Mouse (Mus musculus) heart, adult 8-10 months (tissue): Measurements from ENCODE around the gene Phf13. TPM values are rescaled to one million over a fixed set of nuclear protein-coding genes. Genes with fewer than 3 reads are reported as not detected.

Experiments
- DNase-seq: peaks from one replicate; pipeline ENCODE4 v3.0.0; 2022; ENCODE audit warnings: low spot score
- total RNA-seq, 4 experiments: library from RNA; stranded (reverse); gene quantifications; 2 replicates each; pipeline ENCODE4 v1.2.4; 2022

Gene Phf13
- total RNA-seq, 4 experiments from 2014 or later, result 4.6 to 5.7 (median 5.1) TPM

DNA sequence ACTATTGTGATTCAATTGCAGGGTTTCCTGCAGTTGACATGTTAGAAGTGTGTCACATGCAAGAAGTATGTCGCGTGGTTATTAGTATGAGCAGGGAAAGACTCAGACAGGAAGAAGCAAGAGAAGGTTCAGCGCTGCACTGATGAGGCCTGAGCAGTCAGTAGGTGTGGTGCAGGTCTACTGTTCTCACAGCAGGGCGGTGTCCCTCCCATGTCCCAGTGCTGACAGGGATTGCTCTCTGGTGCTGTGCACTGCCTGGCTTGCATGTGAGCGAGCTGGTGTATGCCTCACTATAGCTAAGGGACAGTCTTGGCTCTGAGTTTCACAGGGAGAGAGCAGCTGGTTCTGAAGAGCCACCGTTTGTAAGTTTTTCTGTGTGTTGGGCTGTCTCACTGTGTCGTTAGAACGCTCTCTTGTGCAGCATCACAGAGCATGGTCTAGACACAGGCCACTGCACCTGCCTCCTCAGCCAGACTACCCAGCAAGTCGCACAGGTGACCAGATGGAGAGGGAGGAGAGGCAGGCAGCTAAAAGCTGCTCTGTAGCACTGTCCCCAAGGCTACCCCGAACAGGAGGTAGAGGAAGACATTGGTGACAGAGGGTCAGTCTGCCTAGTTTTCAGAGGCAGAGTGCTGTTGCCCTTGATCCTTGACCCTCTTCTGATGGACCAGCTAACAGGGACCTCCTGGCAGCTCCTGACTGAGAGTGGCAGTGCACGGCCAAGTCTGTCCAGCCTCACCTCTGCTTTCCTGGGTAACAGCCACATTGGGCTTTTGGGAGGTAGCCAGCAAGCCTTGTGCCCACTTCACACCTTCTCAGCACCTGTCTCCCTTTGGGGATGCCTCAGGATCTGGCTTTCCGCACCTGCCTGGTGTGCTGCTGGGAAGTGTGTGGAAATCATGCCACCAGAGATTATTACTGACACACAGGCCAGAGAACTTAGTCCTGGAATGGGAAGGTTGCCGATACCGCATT is 47.3 kb downstream of the Phf13 start:
- DNase-seq, result no peak

DNA sequence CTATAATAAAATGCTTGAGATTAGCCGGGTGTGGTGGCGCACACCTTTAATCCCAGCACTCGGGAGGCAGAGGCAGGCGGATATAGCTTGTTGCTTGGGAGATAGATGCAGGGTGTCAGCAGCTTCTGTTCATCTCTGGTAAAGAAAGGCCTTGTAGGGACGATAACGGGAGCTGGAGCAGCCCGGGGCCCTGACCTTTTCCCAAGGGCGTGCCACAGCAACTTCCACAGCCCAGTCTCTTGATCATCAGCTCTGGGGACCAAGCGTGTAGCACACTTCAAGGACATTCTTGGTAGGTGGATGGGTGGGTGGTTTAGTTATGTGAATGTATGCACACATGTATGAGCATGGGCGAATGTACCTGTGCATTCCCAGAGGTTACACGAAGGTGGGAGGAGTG is 49.8 kb downstream of the Phf13 start:
- DNase-seq, result no peak

Other genes starting within 250 kb of the Phf13 start
- gene Camta1, start 134.4 kb downstream of the Phf13 start, total RNA-seq, result 100 to 1,000 TPM; 185 to 232 (median 202) TPM
- 100 to 1,000 TPM in 1 of 4 experiments, 10 to 100 TPM in 3; 71.2 to 111 (median 87.7) TPM for gene Dnajc11, start 62.6 kb downstream of the Phf13 start, total RNA-seq
- 10 to 100 TPM; 12.4 to 15.8 (median 13.6) TPM for gene Thap3, start 7.3 kb downstream of the Phf13 start, total RNA-seq
- gene Klhl21, start 12.5 kb upstream of the Phf13 start, total RNA-seq, result 100 to 1,000 TPM in 1 of 4 experiments, 10 to 100 TPM in 3; 87.7 to 109 (median 93.7) TPM
- gene Zbtb48, start 31.4 kb upstream of the Phf13 start, total RNA-seq, result 1 to 10 TPM; 3.8 to 5.7 (median 5.0) TPM
- gene Tas1r1, start 42.3 kb upstream of the Phf13 start, total RNA-seq, result not detected
- 10 to 100 TPM in 1 of 4 experiments, 1 to 10 TPM in 3; 8.3 to 10.0 (median 9.4) TPM for gene Nol9, start 43.1 kb upstream of the Phf13 start, total RNA-seq
- gene Plekhg5, start 76.2 kb upstream of the Phf13 start, total RNA-seq, result 10 to 100 TPM; 11.9 to 15.0 (median 14.3) TPM
- 1 to 10 TPM; 1.1 to 3.2 (median 1.8) TPM for gene Tnfrsf25, start 119.7 kb upstream of the Phf13 start, total RNA-seq
- gene Espn, start 156.1 kb upstream of the Phf13 start, total RNA-seq, result 1 to 10 TPM; 2.6 to 3.5 (median 3.0) TPM
- not detected for gene Hes2, start 162.6 kb upstream of the Phf13 start, total RNA-seq
- 10 to 100 TPM; 63.9 to 80.9 (median 69.3) TPM for gene Acot7, start 181.9 kb upstream of the Phf13 start, total RNA-seq